Mouse (Mus musculus) MEL (cell line): ENCODE measurements around the gene Styx.

Experiments
- CTCF ChIP-seq, 3 experiments: IDR thresholded peaks in 2 of 3; conservative IDR thresholded peaks in 1 of 3; 2 replicates each; pipeline ENCODE4 v1.5.1; 2011 to 2012; ENCODE audit warnings: low read length in 3 of 3, low read depth in 2 of 3, mild to moderate bottlenecking in 2 of 3, improper control_type of control experiment in 1 of 3, inconsistent platforms in 1 of 3, mixed read lengths in 1 of 3, moderate library complexity in 1 of 3; ENCODE audit not compliant: control insufficient read depth in 1 of 3, insufficient read depth in 1 of 3, poor library complexity in 1 of 3, severe bottlenecking in 1 of 3
- E2F4 ChIP-seq: IDR thresholded peaks from 2 replicates; pipeline ENCODE4 v1.6.1; 2011; ENCODE audit warnings: low read depth, low read length, improper control_type of control experiment, borderline replicate concordance
- EP300 ChIP-seq, 2 experiments: IDR thresholded peaks; 2 replicates each; pipeline ENCODE4 v1.6.1; 2011; ENCODE audit warnings: improper control_type of control experiment in 2 of 2, low read length in 2 of 2, low read depth in 1 of 2, mild to moderate bottlenecking in 1 of 2
- ETS1 ChIP-seq: IDR thresholded peaks from 2 replicates; pipeline ENCODE4 v1.6.1; 2012; ENCODE audit warnings: low read depth, mild to moderate bottlenecking, inconsistent platforms, low read length, improper control_type of control experiment, moderate library complexity
- GABPA ChIP-seq: IDR thresholded peaks from 2 replicates; pipeline ENCODE4 v1.6.1; 2012; ENCODE audit warnings: low read depth, mild to moderate bottlenecking, inconsistent platforms, low read length, improper control_type of control experiment, moderate library complexity
- MAX ChIP-seq: IDR thresholded peaks from 2 replicates; pipeline ENCODE4 v1.6.1; 2011; ENCODE audit warnings: low read length, improper control_type of control experiment
- POLR2A ChIP-seq, 2 experiments: IDR thresholded peaks; 2 replicates each; pipeline ENCODE4 v1.6.1; 2011 to 2012; ENCODE audit warnings: low read length in 2 of 2, mild to moderate bottlenecking in 2 of 2, control low read depth in 1 of 2, improper control_type of control experiment in 1 of 2, low read depth in 1 of 2, moderate library complexity in 1 of 2; ENCODE audit not compliant: control insufficient read depth in 1 of 2, insufficient read depth in 1 of 2, poor library complexity in 1 of 2
- POLR2AphosphoS5 ChIP-seq: IDR thresholded peaks from 2 replicates; pipeline ENCODE4 v1.6.1; 2012; ENCODE audit warnings: low read depth, borderline replicate concordance, mild to moderate bottlenecking, inconsistent platforms, low read length, moderate library complexity, mixed read lengths
- TAL1 ChIP-seq: IDR thresholded peaks from 2 replicates; pipeline ENCODE4 v1.6.1; 2012; ENCODE audit warnings: mild to moderate bottlenecking, inconsistent platforms, low read length, moderate library complexity, mixed read lengths

DNA sequence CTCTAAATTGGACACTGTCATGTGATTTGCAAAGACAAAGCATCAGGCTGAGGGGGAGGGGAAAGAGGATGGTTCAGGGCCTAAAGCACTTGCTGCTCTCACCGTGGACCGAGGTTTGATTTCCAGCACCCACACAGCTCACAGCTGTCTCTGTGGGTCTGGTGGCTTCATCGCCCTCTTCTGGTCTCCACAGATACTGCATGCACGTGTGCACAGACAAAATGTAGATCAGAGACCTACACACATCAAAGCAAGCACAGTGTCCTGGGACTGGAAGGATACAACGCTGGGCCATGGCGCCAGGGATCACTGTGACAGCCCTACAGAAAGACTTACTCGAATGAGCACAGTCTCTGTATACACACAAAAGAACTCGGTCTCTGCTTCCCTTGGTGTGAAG lies 118.6 kb downstream of the Styx start:
- TF ChIP-seq POLR2AphosphoS5: no peak
- no peak for TF ChIP-seq GABPA
- TF ChIP-seq CTCF (IDR thresholded peaks at IDR 0.05 in 2 of 3, conservative IDR thresholded peaks at IDR 0.05 in 1 of 3; ENCODE audit: control insufficient read depth in 1 of 3, insufficient read depth in 1 of 3, low read depth in 2 of 3, low read length in 3 of 3, poor library complexity in 1 of 3, severe bottlenecking in 1 of 3): peak; percentile 36 to 48 (median 38)
- TF ChIP-seq EP300 (IDR thresholded peaks at IDR 0.05; ENCODE audit: low read depth in 1 of 2, low read length in 2 of 2): no peak
- TF ChIP-seq POLR2A (IDR thresholded peaks at IDR 0.05; ENCODE audit: control insufficient read depth in 1 of 2, insufficient read depth in 1 of 2, low read depth in 1 of 2, low read length in 2 of 2, poor library complexity in 1 of 2): no peak
- no peak for TF ChIP-seq MAX
- TF ChIP-seq TAL1: no peak
- TF ChIP-seq ETS1: no peak
- TF ChIP-seq E2F4: no peak
